Mouse (Mus musculus) G1E (cell line): ENCODE results near the gene Ctns. TPM values are rescaled to one million over a fixed set of nuclear protein-coding genes. Genes with fewer than 3 reads are reported as not detected.

Source experiments
- ATAC-seq: 2 replicates; pipeline ENCODE4 v1.8.0; 2016; ENCODE audit warnings: mild to moderate bottlenecking; ENCODE audit not compliant: insufficient number of reproducible peaks, poor library complexity, low FRiP score, severe bottlenecking; ENCODE audit errors: extremely low read depth
- DNase-seq: peaks from one replicate; pipeline ENCODE4 v3.0.0; 2012; ENCODE audit warnings: low spot score
- H3K27me3 ChIP-seq: 2 replicates; pipeline ENCODE4 v1.6.1; 2012; ENCODE audit warnings: mild to moderate bottlenecking, low read length, inconsistent platforms; ENCODE audit not compliant: insufficient read depth
- H3K36me3 ChIP-seq: replicated peaks from 2 replicates; pipeline ENCODE3; 2012; ENCODE audit warnings: mild to moderate bottlenecking, inconsistent platforms
- H3K4me1 ChIP-seq: 2 replicates; pipeline ENCODE4 v1.6.1; 2012; ENCODE audit warnings: low read depth, low read length, inconsistent platforms, mixed read lengths; ENCODE audit not compliant: insufficient read depth
- H3K4me3 ChIP-seq: 2 replicates; pipeline ENCODE4 v1.5.1; 2012; ENCODE audit warnings: low read depth, mild to moderate bottlenecking, inconsistent platforms, low read length, moderate library complexity, mixed read lengths
- H3K9me3 ChIP-seq: replicated peaks from 2 replicates; pipeline ENCODE4 v1.6.1; 2012; ENCODE audit warnings: inconsistent platforms
- CTCF ChIP-seq: IDR thresholded peaks from 2 replicates; pipeline ENCODE4 v1.5.1; 2012; ENCODE audit warnings: low read depth, low read length, inconsistent platforms, mixed read lengths
- GATA1 ChIP-seq: IDR thresholded peaks from 2 replicates; pipeline ENCODE4 v1.6.1; 2012; ENCODE audit warnings: borderline replicate concordance, low read length, inconsistent platforms, mixed read lengths
- GATA2 ChIP-seq: IDR thresholded peaks from 2 replicates; pipeline ENCODE4 v1.6.1; 2012; ENCODE audit warnings: low read depth, low read length, inconsistent platforms, borderline replicate concordance
- POLR2AphosphoS5 ChIP-seq: IDR thresholded peaks from 2 replicates; pipeline ENCODE4 v1.6.1; 2012; ENCODE audit warnings: low read depth, low read length, inconsistent platforms; ENCODE audit not compliant: insufficient replicate concordance
- TAL1 ChIP-seq: conservative IDR thresholded peaks from 2 replicates; pipeline ENCODE4 v1.6.1; 2012; ENCODE audit warnings: low read depth, low read length, inconsistent platforms, mixed read lengths
- polyA plus RNA-seq: library from polyadenylated mRNA; stranded (reverse); fragments of >175 nt; gene quantifications from 2 replicates; pipeline ENCODE4 v1.2.3, GENCODE M21; 2012
- total RNA-seq, 2 experiments: library from RNA; stranded (forward) in 1 of 2; stranded (reverse) in 1 of 2; fragments of 200-1000 nt in 1 of 2; fragments of >200 nt in 1 of 2; fragmentation: Nextera tagmentation in 1 of 2; gene quantifications; 2 replicates each; pipeline ENCODE4 v1.2.3; 2014 to 2017

Gene Ctns
- total and polyA plus RNA-seq, 3 experiments = 3.6 to 28.7 (median 19.8) TPM

DNA sequence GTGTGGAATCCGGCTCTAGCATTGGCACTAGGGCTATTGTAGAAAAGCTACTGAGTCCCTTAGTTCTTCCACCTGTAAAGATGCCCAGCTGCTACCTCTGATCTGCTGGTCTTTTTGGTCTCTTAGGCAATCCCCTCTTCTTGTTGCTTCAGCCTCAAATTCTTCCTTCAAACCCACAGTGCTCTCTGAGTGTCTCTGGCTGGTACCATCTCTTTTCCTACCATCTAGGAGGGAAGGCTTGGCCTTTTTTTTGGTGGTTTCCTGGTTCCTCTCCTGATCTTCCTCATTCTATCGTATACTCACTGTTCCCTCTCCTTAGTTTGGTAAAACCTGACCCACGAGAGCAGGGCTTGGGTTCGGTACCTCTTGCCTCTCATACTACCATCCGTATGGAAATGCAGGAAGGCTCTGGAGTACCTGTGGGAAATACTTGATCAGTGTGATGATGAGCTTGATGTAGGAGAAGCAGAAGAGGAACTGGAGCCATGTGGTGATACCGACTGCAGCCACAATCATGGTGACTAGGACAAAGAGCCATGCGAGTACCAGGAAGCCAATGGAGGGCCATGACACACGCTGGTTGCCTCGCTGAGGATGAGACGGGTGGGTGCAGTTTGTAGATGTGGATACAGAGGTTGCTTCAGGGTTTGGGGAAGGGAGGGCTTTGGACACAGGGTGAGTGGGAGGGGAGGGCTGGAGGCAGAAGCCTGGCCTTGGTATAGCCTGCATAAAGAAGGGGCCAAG lies 12.8 kb downstream of the Ctns start:
- no peaks in the 10 kb centered on the region for H3K4me1 ChIP-seq
- peaks cover 77% of the 10 kb centered on the region for H3K36me3 ChIP-seq
- H3K27me3 ChIP-seq = no peaks in the 10 kb centered on the region
- H3K9me3 ChIP-seq = no peaks in the 10 kb centered on the region
- DNase-seq (no peak), ATAC-seq (no peak)
- no peak overlapping the region for H3K4me3 ChIP-seq
- TF ChIP-seq POLR2AphosphoS5 = no peak
- no peak for TF ChIP-seq GATA1
- TF ChIP-seq CTCF = no peak
- TF ChIP-seq GATA2 = no peak
- TF ChIP-seq TAL1 = no peak

DNA sequence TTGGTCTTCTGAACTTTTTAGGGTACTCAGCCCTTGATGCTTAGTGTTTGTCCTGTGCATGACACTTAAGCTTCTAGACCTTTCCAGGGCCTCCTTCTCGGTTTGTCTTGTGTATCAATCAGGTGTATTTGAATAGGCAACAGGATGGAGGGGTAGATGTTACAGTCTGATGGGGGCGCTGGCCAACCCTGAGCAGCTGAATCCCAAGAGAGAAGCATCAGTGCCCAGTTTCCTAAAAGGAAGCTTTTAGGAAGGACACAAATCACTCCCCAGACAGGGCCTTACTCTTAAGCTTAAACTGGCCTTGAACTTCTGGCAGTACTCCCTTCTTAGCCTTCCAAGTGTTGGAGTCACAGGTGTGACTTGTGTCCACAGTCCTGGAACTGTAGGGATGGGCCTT lies 20.9 kb downstream of the Ctns start:
- peaks cover 38% of the 10 kb centered on the region for H3K4me1 ChIP-seq
- peaks cover 38% of the 10 kb centered on the region for H3K36me3 ChIP-seq
- H3K27me3 ChIP-seq = 0 out of 2 replicates have a peak, but pooled peaks cover 2% of the 10 kb centered on the region
- H3K4me3 ChIP-seq = peak overlapping the region; percentile 98
- ATAC-seq (no peak), DNase-seq (no peak)
- TF ChIP-seq GATA1 (no peak), CTCF (no peak), TAL1 (no peak), GATA2 (no peak), POLR2AphosphoS5 (no peak)
- no peaks in the 10 kb centered on the region for H3K9me3 ChIP-seq

DNA sequence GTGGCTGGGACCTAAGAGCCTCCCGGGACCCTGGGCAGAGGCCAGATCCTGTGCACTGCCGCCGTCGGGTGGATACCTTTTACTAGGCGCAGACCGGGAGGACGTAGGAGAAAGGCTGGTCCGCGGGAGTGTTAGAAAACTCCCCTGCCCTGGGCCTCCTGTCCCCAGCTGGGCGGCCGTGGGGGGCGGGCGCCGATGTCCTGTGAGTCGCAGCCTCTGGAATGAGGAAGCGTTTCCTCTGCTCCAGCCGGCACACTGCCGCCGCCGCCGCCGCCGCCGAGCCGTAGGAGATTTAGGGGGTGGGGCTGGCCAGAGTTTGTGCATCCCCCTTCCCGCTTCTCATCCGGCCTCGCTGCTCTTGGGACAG lies 21.4 kb downstream of the Ctns start:
- peaks cover 42% of the 10 kb centered on the region for H3K36me3 ChIP-seq
- peak overlapping the region; percentile 98 for H3K4me3 ChIP-seq
- DNase-seq (peak; percentile 83), ATAC-seq (0 out of 2 replicates have a peak, but pooled peaks have one; percentile 19)
- TF ChIP-seq GATA2 = no peak
- TF ChIP-seq CTCF = no peak
- TF ChIP-seq POLR2AphosphoS5 = no peak
- H3K4me1 ChIP-seq = peaks cover 42% of the 10 kb centered on the region
- no peaks in the 10 kb centered on the region for H3K9me3 ChIP-seq
- 0 out of 2 replicates have a peak, but pooled peaks cover 2% of the 10 kb centered on the region for H3K27me3 ChIP-seq

GRCm38 (mm10) chr11:73176608-73177508 lies 22.0 kb downstream of the Ctns start, which contains the start of the genes Emc6 and Tax1bp3:
Gene Emc6 (minus strand): TSS chr11:73177037.
Gene Tax1bp3 (plus strand): TSS chr11:73177083.
- peak within 1 kb of the TSS; percentile 98 for H3K4me3 ChIP-seq
- 0 out of 2 replicates have a peak, but pooled peaks cover 2% of the 10 kb centered on the region for H3K27me3 ChIP-seq
- TF ChIP-seq GATA1 = no peak
- no peak for TF ChIP-seq POLR2AphosphoS5
- TF ChIP-seq CTCF = no peak
- TF ChIP-seq GATA2 = no peak
- TF ChIP-seq TAL1 = no peak
- peaks cover 48% of the 10 kb centered on the region for H3K4me1 ChIP-seq
- peak; percentile 99 for DNase-seq
- H3K9me3 ChIP-seq = no peaks in the 10 kb centered on the region
- peaks cover 43% of the 10 kb centered on the region for H3K36me3 ChIP-seq
- ATAC-seq = peak; percentile 98

DNA sequence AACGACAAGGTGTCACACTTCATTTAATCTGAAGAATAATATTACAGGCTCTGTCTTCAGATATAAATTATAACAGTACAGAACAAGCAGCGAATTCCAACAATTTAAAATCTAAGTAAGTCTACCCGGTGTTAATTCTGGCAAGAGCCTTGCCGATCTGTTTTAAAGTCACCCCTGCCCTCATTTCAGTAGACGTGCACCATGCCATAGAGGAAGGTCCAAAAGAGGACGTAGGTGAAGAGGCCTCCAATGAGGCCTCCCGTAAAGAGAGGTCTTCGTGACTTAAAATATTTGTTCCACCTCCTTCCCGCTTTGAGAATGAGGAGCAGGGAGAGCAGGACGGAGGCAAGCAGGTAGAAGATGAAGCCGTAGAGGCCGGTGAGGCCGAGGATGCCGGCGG lies 22.7 kb downstream of the Ctns start:
- no peak for TF ChIP-seq GATA2
- TF ChIP-seq CTCF = no peak
- no peak for TF ChIP-seq TAL1
- no peak for TF ChIP-seq GATA1
- TF ChIP-seq POLR2AphosphoS5 = no peak
- Histone ChIP-seq H3K27me3 (0 out of 2 replicates have a peak, but pooled peaks cover 2% of the 10 kb centered on the region), H3K9me3 (no peaks in the 10 kb centered on the region), H3K36me3 (peaks cover 50% of the 10 kb centered on the region), H3K4me1 (peaks cover 55% of the 10 kb centered on the region), H3K4me3 (peak overlapping the region; percentile 98)
- peak; percentile 52 for DNase-seq
- ATAC-seq = no peak

DNA sequence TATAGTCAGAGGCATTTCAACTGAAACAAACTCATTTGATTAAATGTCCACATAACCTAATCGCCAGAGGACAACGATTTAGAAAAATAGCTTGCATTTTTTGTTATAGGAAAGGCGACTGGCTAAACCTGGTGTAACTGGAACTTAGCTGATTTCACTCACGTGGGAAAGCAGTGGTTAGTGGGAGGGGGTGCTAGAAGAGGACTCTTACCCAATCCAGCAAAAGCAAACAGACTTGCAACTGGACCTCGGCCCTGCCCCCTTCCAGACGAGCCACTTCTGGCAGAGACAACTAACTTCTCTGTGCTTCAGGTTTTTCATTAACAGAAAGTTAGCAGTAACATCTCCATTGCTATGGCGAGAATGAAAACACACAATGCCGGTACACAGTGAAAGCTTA lies 23.2 kb downstream of the Ctns start:
- H3K36me3 ChIP-seq = peaks cover 52% of the 10 kb centered on the region
- H3K27me3 ChIP-seq = 0 out of 2 replicates have a peak, but pooled peaks cover 2% of the 10 kb centered on the region
- H3K4me3 ChIP-seq = peak overlapping the region; percentile 98
- H3K4me1 ChIP-seq = peaks cover 60% of the 10 kb centered on the region
- TF ChIP-seq GATA2 (no peak), TAL1 (no peak), GATA1 (no peak), POLR2AphosphoS5 (no peak)
- DNase-seq (peak; percentile 25), ATAC-seq (no peak)
- no peaks in the 10 kb centered on the region for H3K9me3 ChIP-seq
